Mouse (Mus musculus): Measurements from ENCODE around the gene B4galt2. TPM values are rescaled to one million over a fixed set of nuclear protein-coding genes. Genes with fewer than 3 reads are reported as not detected.

Gene B4galt2
- polyA plus RNA-seq, 1 experiment from 2014 or later, result 14.0 TPM

- Histone ChIP-seq H3K27me3 (replicated peaks) (no peaks in the 10 kb centered on the region), H3K4me1 (replicated peaks) (0 out of 2 replicates have a peak, but pooled peaks cover 2% of the 10 kb centered on the region), H3K27ac (no peak overlapping the region), H3K9me3 (no peaks in the 10 kb centered on the region), H3K4me2 (replicated peaks) (no peak overlapping the region), H3K36me3 (no peaks in the 10 kb centered on the region), H3K4me3 (replicated peaks) (no peak overlapping the region), H3K9ac (no peak overlapping the region)
- WGBS, result 89% methylated on average over 5 of the region's 5 CpGs
- ATAC-seq, result no peak
Observed at GRCm38 (mm10) chr4:117844467-117844866, 38.8 kb downstream of the B4galt2 start.

GRCm38 (mm10) chr4:117843101-117843500 lies 40.2 kb downstream of the B4galt2 start:
- Histone ChIP-seq H3K9me3 (no peaks in the 10 kb centered on the region), H3K4me1 (replicated peaks) (no peaks in the 10 kb centered on the region), H3K4me3 (replicated peaks) (no peak overlapping the region), H3K36me3 (no peaks in the 10 kb centered on the region), H3K4me2 (replicated peaks) (no peak overlapping the region), H3K9ac (no peak overlapping the region), H3K27ac (no peak overlapping the region), H3K27me3 (replicated peaks) (no peaks in the 10 kb centered on the region)
- WGBS, result 91% methylated on average over 5 of the region's 5 CpGs
- ATAC-seq, result no peak

GRCm38 (mm10) chr4:117841566-117841965 lies 41.7 kb downstream of the B4galt2 start:
- H3K4me3 ChIP-seq (replicated peaks), result no peak overlapping the region
- no peak overlapping the region for H3K9ac ChIP-seq
- H3K4me2 ChIP-seq (replicated peaks), result no peak overlapping the region
- no peaks in the 10 kb centered on the region for H3K27me3 ChIP-seq (replicated peaks)
- no peak overlapping the region for H3K27ac ChIP-seq
- no peaks in the 10 kb centered on the region for H3K9me3 ChIP-seq
- H3K4me1 ChIP-seq (replicated peaks), result peaks cover 5% of the 10 kb centered on the region; the same call in 1 of the 2 replicates
- no peak for ATAC-seq
- H3K36me3 ChIP-seq, result no peaks in the 10 kb centered on the region
- whole genome bisulfite sequencing, result 75% methylated on average over 3 of the region's 3 CpGs

- Histone ChIP-seq H3K4me3 (replicated peaks) (no peak overlapping the region), H3K9me3 (no peaks in the 10 kb centered on the region), H3K4me2 (replicated peaks) (no peak overlapping the region), H3K27me3 (replicated peaks) (no peaks in the 10 kb centered on the region), H3K27ac (no peak overlapping the region), H3K36me3 (no peaks in the 10 kb centered on the region), H3K9ac (no peak overlapping the region), H3K4me1 (replicated peaks) (peaks cover 5% of the 10 kb centered on the region; the same call in 1 of the 2 replicates)
- no peak for ATAC-seq
- WGBS, result 87% methylated on average over 5 of the region's 5 CpGs
Observed at GRCm38 (mm10) chr4:117840821-117841220, 42.5 kb downstream of the B4galt2 start.

- Histone ChIP-seq H3K4me2 (replicated peaks) (no peak overlapping the region), H3K4me1 (replicated peaks) (peaks cover 10% of the 10 kb centered on the region), H3K27me3 (replicated peaks) (no peaks in the 10 kb centered on the region), H3K27ac (no peak overlapping the region), H3K4me3 (replicated peaks) (no peak overlapping the region), H3K9ac (no peak overlapping the region), H3K36me3 (no peaks in the 10 kb centered on the region), H3K9me3 (no peaks in the 10 kb centered on the region)
- no peak for ATAC-seq
- 72% methylated on average over 6 of the region's 6 CpGs for WGBS
Observed at GRCm38 (mm10) chr4:117839366-117839765, 43.9 kb downstream of the B4galt2 start.

GRCm38 (mm10) chr4:117837271-117837670 lies 46.0 kb downstream of the B4galt2 start:
- Histone ChIP-seq H3K27me3 (replicated peaks) (no peaks in the 10 kb centered on the region), H3K27ac (no peak overlapping the region), H3K4me2 (replicated peaks) (no peak overlapping the region), H3K4me1 (replicated peaks) (peaks cover 14% of the 10 kb centered on the region), H3K9me3 (no peaks in the 10 kb centered on the region), H3K4me3 (replicated peaks) (no peak overlapping the region), H3K36me3 (no peaks in the 10 kb centered on the region), H3K9ac (no peak overlapping the region)
- no peak for ATAC-seq
- 68% methylated on average over 4 of the region's 4 CpGs for WGBS

GRCm38 (mm10) chr4:117836204-117836767 lies 47.0 kb downstream of the B4galt2 start:
- no peaks in the 10 kb centered on the region for H3K9me3 ChIP-seq
- peak; percentile 90 for ATAC-seq
- H3K27me3 ChIP-seq (replicated peaks), result no peaks in the 10 kb centered on the region
- peak overlapping the region; percentile 66 for H3K4me3 ChIP-seq (replicated peaks)
- H3K36me3 ChIP-seq, result no peaks in the 10 kb centered on the region
- peaks cover 23% of the 10 kb centered on the region for H3K4me1 ChIP-seq (replicated peaks)
- H3K27ac ChIP-seq, result peak overlapping the region; percentile 82
- peak overlapping the region; percentile 88 for H3K4me2 ChIP-seq (replicated peaks)
- H3K9ac ChIP-seq, result peak overlapping the region; percentile 74
- WGBS, result 0% methylated on average over 48 of the region's 48 CpGs

GRCm38 (mm10) chr4:117835531-117836111 lies 47.7 kb downstream of the B4galt2 start:
- WGBS, result 0% methylated on average over 60 of the region's 60 CpGs

GRCm38 (mm10) chr4:117834845-117835530 lies 48.3 kb downstream of the B4galt2 start:
- Histone ChIP-seq H3K4me1 (replicated peaks) (peaks cover 32% of the 10 kb centered on the region), H3K36me3 (no peaks in the 10 kb centered on the region), H3K9me3 (no peaks in the 10 kb centered on the region), H3K27me3 (replicated peaks) (no peaks in the 10 kb centered on the region), H3K27ac (peak overlapping the region; percentile 82), H3K4me3 (replicated peaks) (peak overlapping the region; percentile 66), H3K4me2 (replicated peaks) (peak overlapping the region; percentile 88), H3K9ac (peak overlapping the region; percentile 74)
- peak; percentile 50 for ATAC-seq
- under 1% methylated on average over 36 of the region's 36 CpGs for WGBS

More at GRCm38 (mm10) chr4:117835531-117836111, 47.7 kb downstream of the B4galt2 start:
- H3K27me3 ChIP-seq (replicated peaks), result no peaks in the 10 kb centered on the region
- peak overlapping the region; percentile 74 for H3K9ac ChIP-seq
- ATAC-seq, result peak; percentile 50
- H3K4me1 ChIP-seq (replicated peaks), result peaks cover 25% of the 10 kb centered on the region
- peak overlapping the region; percentile 88 for H3K4me2 ChIP-seq (replicated peaks)
- peak overlapping the region; percentile 66 for H3K4me3 ChIP-seq (replicated peaks)
- H3K27ac ChIP-seq, result peak overlapping the region; percentile 82
- no peaks in the 10 kb centered on the region for H3K36me3 ChIP-seq
- H3K9me3 ChIP-seq, result no peaks in the 10 kb centered on the region

- H3K36me3 ChIP-seq, result no peaks in the 10 kb centered on the region
- no peaks in the 10 kb centered on the region for H3K9me3 ChIP-seq
- ATAC-seq, result no peak
- peak within 1 kb of the TSS; percentile 88 for H3K4me2 ChIP-seq (replicated peaks)
- peaks cover 37% of the 10 kb centered on the region for H3K4me1 ChIP-seq (replicated peaks)
- peak within 1 kb of the TSS; percentile 74 for H3K9ac ChIP-seq
- no peaks in the 10 kb centered on the region for H3K27me3 ChIP-seq (replicated peaks)
- H3K4me3 ChIP-seq (replicated peaks), result peak within 1 kb of the TSS; percentile 66
- 25% methylated on average over 3 of the region's 3 CpGs for WGBS
- H3K27ac ChIP-seq, result peak within 1 kb of the TSS; percentile 82
Observed at GRCm38 (mm10) chr4:117834457-117834844, 48.8 kb downstream of the B4galt2 start, which contains the start of gene Slc6a9. Slc6a9 (plus strand) TSS chr4:117834506.

GRCm38 (mm10) chr4:117831920-117832691 lies 51.2 kb downstream of the B4galt2 start:
- Histone ChIP-seq H3K9me3 (no peaks in the 10 kb centered on the region), H3K4me3 (replicated peaks) (no peak overlapping the region), H3K27ac (no peak overlapping the region), H3K4me2 (replicated peaks) (no peak overlapping the region), H3K27me3 (replicated peaks) (no peaks in the 10 kb centered on the region), H3K36me3 (no peaks in the 10 kb centered on the region), H3K4me1 (replicated peaks) (peaks cover 35% of the 10 kb centered on the region), H3K9ac (no peak overlapping the region)
- 68% methylated on average over 9 of the region's 9 CpGs for WGBS
- ATAC-seq, result no peak

GRCm38 (mm10) chr4:117831499-117831898 lies 51.8 kb downstream of the B4galt2 start:
- Histone ChIP-seq H3K36me3 (no peaks in the 10 kb centered on the region), H3K9me3 (no peaks in the 10 kb centered on the region), H3K27ac (no peak overlapping the region), H3K27me3 (replicated peaks) (no peaks in the 10 kb centered on the region), H3K4me1 (replicated peaks) (peaks cover 32% of the 10 kb centered on the region), H3K4me3 (replicated peaks) (no peak overlapping the region), H3K9ac (no peak overlapping the region), H3K4me2 (replicated peaks) (no peak overlapping the region)
- no peak for ATAC-seq
- 77% methylated on average over 2 of the region's 2 CpGs for WGBS

Measured in intestine, embryonic 15.5 days (tissue).